Mouse (Mus musculus): ENCODE measurements around the gene Folr1.

Gene Folr1

GRCm38 (mm10) chr7:101868241-101869162, 2.1 kb downstream of the Folr1 start:
- DNase-seq (ENCODE audit: low read depth, low spot score): no peak

GRCm38 (mm10) chr7:101867482-101867881, 3.1 kb downstream of the Folr1 start:
- DNase-seq (ENCODE audit: low read depth, low spot score): no peak

GRCm38 (mm10) chr7:101866491-101867265, 3.9 kb downstream of the Folr1 start:
- no peak for DNase-seq (ENCODE audit: low read depth, low spot score)

GRCm38 (mm10) chr7:101863415-101863814, 7.2 kb downstream of the Folr1 start, which contains the start of gene Anapc15:
TSS of gene Anapc15 (plus strand) at chr7:101863715.
- no peak for DNase-seq (ENCODE audit: low read depth, low spot score)

- no peak for DNase-seq (ENCODE audit: low read depth, low spot score)
Measured at GRCm38 (mm10) chr7:101862291-101862690, 8.3 kb downstream of the Folr1 start.

GRCm38 (mm10) chr7:101860978-101861377, 9.6 kb downstream of the Folr1 start:
- no peak for DNase-seq (ENCODE audit: low read depth, low spot score)

GRCm38 (mm10) chr7:101858362-101858761, 12.2 kb downstream of the Folr1 start:
- no peak for DNase-seq (ENCODE audit: low read depth, low spot score)

- DNase-seq (ENCODE audit: low read depth, low spot score): no peak
Measured at GRCm38 (mm10) chr7:101857094-101857493, 13.5 kb downstream of the Folr1 start, which contains the start of gene Folr2. TSS of gene Folr2 (minus strand) at chr7:101857194.

GRCm38 (mm10) chr7:101853816-101854215, 16.8 kb downstream of the Folr1 start:
- DNase-seq (ENCODE audit: low read depth, low spot score): no peak

- no peak for DNase-seq (ENCODE audit: low read depth, low spot score)
Measured at GRCm38 (mm10) chr7:101852846-101853245, 17.7 kb downstream of the Folr1 start.

- DNase-seq (ENCODE audit: low read depth, low spot score): no peak
Measured at GRCm38 (mm10) chr7:101851689-101852088, 18.9 kb downstream of the Folr1 start.

- DNase-seq (ENCODE audit: low read depth, low spot score): no peak
Measured at GRCm38 (mm10) chr7:101847934-101848333, 22.7 kb downstream of the Folr1 start.

- DNase-seq (ENCODE audit: low read depth, low spot score): no peak
Measured at GRCm38 (mm10) chr7:101844186-101844585, 26.4 kb downstream of the Folr1 start.

- peak; percentile 89 for DNase-seq (ENCODE audit: low read depth, low spot score)
Measured at GRCm38 (mm10) chr7:101837606-101838471, 32.7 kb downstream of the Folr1 start, which contains the start of gene Inppl1. TSS of gene Inppl1 (minus strand) at chr7:101838229.

- no peak for DNase-seq (ENCODE audit: low read depth, low spot score)
Measured at GRCm38 (mm10) chr7:101837154-101837605, 33.4 kb downstream of the Folr1 start.

GRCm38 (mm10) chr7:101836271-101837153, 34.1 kb downstream of the Folr1 start:
- DNase-seq (ENCODE audit: low read depth, low spot score): no peak

GRCm38 (mm10) chr7:101835457-101836109, 35.0 kb downstream of the Folr1 start:
- DNase-seq (ENCODE audit: low read depth, low spot score): no peak

GRCm38 (mm10) chr7:101834903-101835302, 35.7 kb downstream of the Folr1 start:
- no peak for DNase-seq (ENCODE audit: low read depth, low spot score)

- no peak for DNase-seq (ENCODE audit: low read depth, low spot score)
Measured at GRCm38 (mm10) chr7:101833916-101834584, 36.5 kb downstream of the Folr1 start.
